Mouse (Mus musculus) embryo, embryonic 11.5 days (tissue): Measurements from ENCODE around the gene Btnl10.
A peak's percentile ranks its signal among the peaks of the same experiment; 100 is the strongest.
"Not testable (repeated sequence)": the region's sequence is repeated elsewhere in the genome, so short reads cannot be mapped to it uniquely, and the experiment has no call there.

Experiments
- DNase-seq: peaks from one replicate; pipeline ENCODE4 v3.0.0-alpha.2; 2012; ENCODE audit warnings: low read depth, low spot score

Btnl10 gene

GRCm38 (mm10) chr11:58930254-58930653, 12.5 kb downstream of the Btnl10 start:
- no peak for DNase-seq

GRCm38 (mm10) chr11:58931576-58931975, 13.9 kb downstream of the Btnl10 start:
- no peak for DNase-seq

- DNase-seq, result no peak
Observed at GRCm38 (mm10) chr11:58937909-58938308, 20.2 kb downstream of the Btnl10 start.

GRCm38 (mm10) chr11:58938322-58939087, 20.8 kb downstream of the Btnl10 start, which contains the start of gene Rnf187:
Rnf187 (minus strand) TSS chr11:58938916.
- peak; percentile 84 for DNase-seq

- no peak for DNase-seq
Observed at GRCm38 (mm10) chr11:58939088-58939439, 21.4 kb downstream of the Btnl10 start.

GRCm38 (mm10) chr11:58944136-58944535, 26.4 kb downstream of the Btnl10 start:
- no peak for DNase-seq

GRCm38 (mm10) chr11:58947306-58947705, 29.6 kb downstream of the Btnl10 start:
- DNase-seq, result no peak

- DNase-seq, result no peak
Observed at GRCm38 (mm10) chr11:58947798-58948528, 30.3 kb downstream of the Btnl10 start.

- DNase-seq, result peak; percentile 65
Observed at GRCm38 (mm10) chr11:58948542-58949479, 31.1 kb downstream of the Btnl10 start, which contains the start of gene Hist3h2ba. Hist3h2ba (plus strand) TSS chr11:58948920.

GRCm38 (mm10) chr11:58949480-58950431, 32.0 kb downstream of the Btnl10 start:
- no peak for DNase-seq

GRCm38 (mm10) chr11:58951210-58951609, 33.5 kb downstream of the Btnl10 start:
- no peak for DNase-seq

- DNase-seq, result no peak
Observed at GRCm38 (mm10) chr11:58953351-58954169, 35.9 kb downstream of the Btnl10 start.

GRCm38 (mm10) chr11:58954170-58954419, 36.4 kb downstream of the Btnl10 start:
- DNase-seq, result not testable (repeated sequence)

- DNase-seq, result peak; percentile 92
Observed at GRCm38 (mm10) chr11:58954420-58955142, 36.9 kb downstream of the Btnl10 start, which contains the start of the genes Hist3h2a and Trim17. Hist3h2a (plus strand) TSS chr11:58954685. Trim17 (plus strand) TSS chr11:58954685.

- DNase-seq, result no peak
Observed at GRCm38 (mm10) chr11:58955143-58955867, 37.6 kb downstream of the Btnl10 start.

GRCm38 (mm10) chr11:58955868-58956257, 38.2 kb downstream of the Btnl10 start:
- no peak for DNase-seq

GRCm38 (mm10) chr11:58957226-58957914, 39.7 kb downstream of the Btnl10 start:
- DNase-seq, result no peak

- no peak for DNase-seq
Observed at GRCm38 (mm10) chr11:58958536-58958935, 40.8 kb downstream of the Btnl10 start.
